Mouse (Mus musculus) MEL (cell line): ENCODE results near the gene Chd9.

Experiments used
- CTCF ChIP-seq, 3 experiments: IDR thresholded peaks in 2 of 3; conservative IDR thresholded peaks in 1 of 3; 2 replicates each; pipeline ENCODE4 v1.5.1; 2011 to 2012; ENCODE audit warnings: low read length in 3 of 3, low read depth in 2 of 3, mild to moderate bottlenecking in 2 of 3, improper control_type of control experiment in 1 of 3, inconsistent platforms in 1 of 3, mixed read lengths in 1 of 3, moderate library complexity in 1 of 3; ENCODE audit not compliant: control insufficient read depth in 1 of 3, insufficient read depth in 1 of 3, poor library complexity in 1 of 3, severe bottlenecking in 1 of 3
- GABPA ChIP-seq: IDR thresholded peaks from 2 replicates; pipeline ENCODE4 v1.6.1; 2012; ENCODE audit warnings: low read depth, mild to moderate bottlenecking, inconsistent platforms, low read length, improper control_type of control experiment, moderate library complexity
- JUND ChIP-seq: IDR thresholded peaks from 2 replicates; pipeline ENCODE4 v1.6.1; 2011; ENCODE audit warnings: low read depth, mild to moderate bottlenecking, improper control_type of control experiment, low read length
- MEF2A ChIP-seq: IDR thresholded peaks from 2 replicates; pipeline ENCODE4 v1.6.1; 2014; ENCODE audit warnings: low read depth, mild to moderate bottlenecking, inconsistent platforms, low read length, improper control_type of control experiment; ENCODE audit not compliant: poor library complexity, insufficient replicate concordance, severe bottlenecking; ENCODE audit errors: extremely low read depth
- ZNF384 ChIP-seq: IDR thresholded peaks from 2 replicates; pipeline ENCODE4 v1.6.1; 2012; ENCODE audit warnings: low read depth, mild to moderate bottlenecking, inconsistent platforms, low read length, improper control_type of control experiment

- TF ChIP-seq CTCF (IDR thresholded peaks at IDR 0.05 in 2 of 3, conservative IDR thresholded peaks at IDR 0.05 in 1 of 3; ENCODE audit: control insufficient read depth in 1 of 3, insufficient read depth in 1 of 3, low read depth in 2 of 3, low read length in 3 of 3, poor library complexity in 1 of 3, severe bottlenecking in 1 of 3), result no peak
- TF ChIP-seq GABPA, result no peak
- TF ChIP-seq JUND, result no peak
- no peak for TF ChIP-seq MEF2A
- no peak for TF ChIP-seq ZNF384
Measured at GRCm38 (mm10) chr8:90830980-90831379, 2.8 kb downstream of the Chd9 start.
